Mouse (Mus musculus): Measurements from ENCODE around the gene Tmem192.

Gene Tmem192

DNA sequence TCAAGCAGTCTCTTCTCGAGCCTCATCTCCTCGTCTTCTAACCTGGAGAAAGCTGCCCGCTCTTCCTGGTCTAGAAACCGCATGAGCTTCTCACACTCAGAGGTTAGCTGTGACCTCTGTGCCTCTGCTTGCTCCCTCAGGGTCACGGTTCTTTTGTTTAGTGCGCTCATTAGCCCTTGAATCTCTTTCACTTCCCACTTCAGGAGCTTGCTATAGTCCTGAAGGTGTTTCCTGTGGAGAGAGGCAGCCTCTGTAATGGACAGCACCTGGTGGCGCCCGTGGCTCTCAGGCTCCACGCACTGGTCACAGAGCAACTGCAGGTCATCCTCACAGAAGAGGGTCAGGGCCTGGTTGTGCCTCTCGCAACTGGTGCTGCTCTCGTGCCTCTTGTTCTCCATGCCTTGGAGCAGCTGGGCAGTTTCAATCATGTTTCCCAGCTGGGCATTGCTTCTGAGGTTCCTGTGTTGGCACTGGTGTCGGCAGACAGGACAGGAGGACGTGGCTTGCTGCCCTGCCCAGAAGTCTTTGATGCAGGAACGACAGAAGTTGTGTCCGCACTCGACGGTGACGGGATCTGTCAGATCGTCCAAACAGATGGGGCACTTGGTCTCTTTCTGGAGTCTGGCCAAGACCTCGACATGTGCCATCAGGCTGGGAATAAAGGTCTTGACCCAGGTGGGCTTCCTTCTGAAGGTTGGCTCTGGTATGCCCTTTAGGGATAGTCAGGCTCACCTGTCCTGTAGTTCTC lies 36.3 kb downstream of the Tmem192 start:
- peak in 1 of 2 experiments; percentile 29 for DNase-seq

DNA sequence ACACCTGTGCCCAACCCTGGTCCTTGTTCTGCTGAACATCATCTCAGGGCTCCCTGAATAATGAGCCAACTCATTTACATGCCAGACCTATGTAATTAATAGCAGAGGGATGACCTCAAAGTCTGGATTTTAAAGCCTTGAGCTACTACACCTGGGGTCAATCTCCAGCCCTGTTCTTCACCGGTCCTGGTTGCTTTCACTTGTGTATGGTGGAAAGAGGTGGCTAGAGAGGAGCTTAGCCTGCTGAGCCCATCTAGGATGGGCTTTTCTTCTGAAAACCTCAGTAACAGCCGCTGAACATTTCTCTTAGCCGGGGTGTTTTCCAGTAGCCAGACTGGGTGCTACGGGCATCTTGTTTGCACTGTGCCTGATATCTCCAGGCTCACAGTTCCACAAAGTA lies 40.7 kb downstream of the Tmem192 start, which contains the start of gene Trim75:
Gene Trim75 (minus strand): TSS at position 101 of the 400 bp plus-strand sequence.
- DNase-seq, result peak in 1 of 2 experiments; percentile 2

DNA sequence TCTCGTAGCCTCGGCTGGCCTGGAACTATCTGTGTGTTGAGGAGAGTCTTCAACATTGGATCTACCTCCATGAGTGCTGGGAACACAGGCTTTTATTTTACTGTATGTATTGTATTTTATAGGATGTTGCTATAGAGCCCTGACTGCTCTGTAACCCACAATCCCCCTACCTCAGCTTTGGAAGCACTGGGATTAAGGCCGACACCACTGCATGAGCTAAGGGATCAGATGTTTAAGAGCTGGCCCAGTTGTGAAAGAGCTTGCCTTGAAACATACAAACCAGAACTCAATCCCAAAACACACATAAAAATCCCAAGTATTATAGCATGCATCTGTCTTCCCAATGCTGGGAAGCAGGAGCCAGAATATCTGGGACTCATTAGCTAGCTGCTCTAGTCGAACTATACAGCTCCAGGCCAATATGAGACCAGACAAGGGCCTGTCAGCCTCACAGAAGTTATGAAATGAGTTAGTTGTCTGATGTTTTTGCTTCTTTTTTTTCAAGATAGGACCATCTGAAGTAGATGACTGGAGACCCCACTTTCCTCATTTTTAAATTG lies 51.9 kb downstream of the Tmem192 start:
- DNase-seq, result no peak

DNA sequence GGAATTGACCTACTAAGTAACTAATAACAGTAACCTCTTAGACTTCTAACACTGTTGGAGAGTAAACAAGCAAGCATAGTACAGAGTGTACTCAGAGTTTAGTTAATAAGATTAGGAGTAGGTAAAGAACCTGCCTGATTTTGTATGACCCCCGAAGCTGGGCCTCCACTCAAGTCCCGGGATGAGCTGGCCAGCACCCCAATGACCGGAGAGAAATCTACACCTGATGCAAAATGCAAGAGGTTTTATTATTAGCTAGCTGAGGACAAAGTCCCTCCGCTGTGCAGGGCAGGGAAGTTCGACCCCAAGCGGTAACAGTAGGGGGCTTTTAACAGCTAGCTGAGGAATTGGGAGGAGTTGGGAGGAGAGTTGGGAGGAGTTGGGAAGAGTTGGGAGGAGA lies 60.6 kb downstream of the Tmem192 start:
- DNase-seq, result peak in 1 of 2 experiments; percentile 42

DNA sequence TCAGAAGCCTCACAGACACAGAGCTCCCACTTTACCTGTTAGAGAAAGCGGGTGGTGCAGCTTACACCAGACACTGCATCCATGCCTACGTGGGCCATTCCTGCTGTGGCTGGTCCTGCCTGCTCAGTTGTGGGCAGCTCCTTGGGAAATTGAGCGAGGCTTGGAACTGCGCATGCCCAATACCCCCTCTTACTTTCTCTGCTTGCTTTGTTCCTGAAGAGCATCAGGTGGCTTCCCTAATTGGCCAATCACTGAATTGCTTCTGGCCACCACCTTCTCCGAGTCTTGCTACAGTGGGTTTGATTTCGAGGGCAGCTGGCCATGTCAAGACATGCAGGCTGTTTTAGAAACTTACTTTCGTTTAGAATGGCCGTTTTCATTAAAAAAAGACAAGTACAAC lies 71.4 kb downstream of the Tmem192 start, which contains the start of the genes Trim61 and Trim60:
Gene Trim61 (minus strand): TSS at position 101 of the 400 bp plus-strand sequence.
Gene Trim60 (minus strand): TSS at position 162 of the 400 bp plus-strand sequence.
- no peak for DNase-seq

All from kidney, postnatal 25 days (tissue).